ENCODE assay signal across 22 mouse cellular contexts in the genomic region with DNA sequence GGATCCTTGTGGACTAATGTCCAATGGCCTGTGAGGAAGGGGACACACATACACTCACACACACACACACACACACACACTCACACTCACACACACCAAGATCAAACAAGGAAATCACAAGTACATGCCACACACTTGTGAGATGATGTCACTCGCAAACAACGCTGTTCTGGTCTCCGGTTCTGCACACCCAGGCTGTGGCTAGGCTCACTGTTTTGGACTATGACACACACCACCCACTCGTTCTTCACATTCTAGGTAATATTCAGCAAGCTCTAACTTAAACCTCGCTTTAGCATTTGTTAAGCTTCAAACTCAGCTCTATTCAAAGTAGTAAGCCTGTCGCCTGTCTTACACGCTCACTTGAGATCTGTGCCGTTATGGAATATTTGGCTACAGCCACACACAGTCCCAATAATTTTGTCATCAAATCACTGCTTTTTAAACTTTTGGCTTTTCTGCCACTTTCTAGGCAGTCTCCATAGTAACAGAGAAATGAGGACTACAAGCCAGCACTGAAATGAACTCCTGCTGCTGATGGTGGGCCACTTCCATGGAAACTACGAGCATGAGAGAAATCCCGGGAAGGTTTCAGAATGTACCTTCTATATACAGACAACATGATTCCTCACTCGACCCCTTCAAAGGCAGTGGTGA.
DNase-seq lines count a peak whose midpoint lies in the region; ATAC-seq lines count a peak whose summit lies in the region.
"Had no signal": no experiment of that assay in that cellular context is flagged by ENCODE, and none has a peak within 500 bp of the region (broad histone marks: within the 10 kb centered on the region; RNA-seq: fewer than 3 reads in every experiment).

No protein-coding gene starts in this region.

- H3K9ac ChIP-seq in kidney, embryonic 15.5 days = no peak overlapping the region
- H3K9ac ChIP-seq: hindbrain, embryonic 12.5 days; limb, embryonic 13.5 days; liver, embryonic 13.5 days; lung, embryonic 14.5 days; midbrain, embryonic 13.5 days; neural tube, embryonic 13.5 days had no signal

- H3K4me1 ChIP-seq in kidney, embryonic 15.5 days = 0 out of 2 replicates have a peak, but pooled peaks cover 5% of the 10 kb centered on the region
- H3K4me1 ChIP-seq: limb, embryonic 13.5 days; liver, embryonic 13.5 days; midbrain, embryonic 13.5 days had no signal

- H3K36me3 ChIP-seq in kidney, embryonic 15.5 days = peaks cover 19% of the 10 kb centered on the region
- H3K36me3 ChIP-seq: liver, embryonic 13.5 days had no signal

- H3K9me3 ChIP-seq in kidney, embryonic 15.5 days (replicated peaks) = no peaks in the 10 kb centered on the region
- H3K9me3 ChIP-seq: heart, embryonic 10.5 days; hindbrain, embryonic 12.5 days; limb, embryonic 13.5 days; liver, embryonic 13.5 days; midbrain, embryonic 13.5 days; neural tube, embryonic 13.5 days had no signal

- DNase-seq in frontal cortex, postnatal 14 days (ENCODE audit: low spot score in 2 of 2) = no peak
- DNase-seq in kidney, postnatal 36 days = peak; percentile 11 to 18
- peak; percentile 55 for DNase-seq in right cerebral cortex, adult 18-20 months
- DNase-seq in right cerebral cortex, adult 2 months (ENCODE audit: low spot score in 2 of 2) = no peak
- DNase-seq in layer of hippocampus, adult 9-11 months = peak; percentile 49
- DNase-seq in cerebellum, postnatal 4 days (ENCODE audit: low spot score in 2 of 2) = no peak
- DNase-seq: adrenal gland, postnatal 14 days; cerebellum, adult 11-12 months; embryo, embryonic 11 days; gastrocnemius, postnatal 36 days; kidney, postnatal 25 days; liver, embryonic 13.5 days; lung, embryonic 14.5 days had no signal

- H3K27me3 ChIP-seq in kidney, embryonic 15.5 days = no peaks in the 10 kb centered on the region
- H3K27me3 ChIP-seq: hindbrain, embryonic 12.5 days; limb, embryonic 13.5 days; liver, embryonic 13.5 days; midbrain, embryonic 13.5 days; neural tube, embryonic 13.5 days had no signal

- no peak overlapping the region for H3K27ac ChIP-seq in kidney, embryonic 15.5 days
- H3K27ac ChIP-seq: heart, embryonic 10.5 days; hindbrain, embryonic 12.5 days; limb, embryonic 13.5 days; liver, embryonic 13.5 days; macrophage; midbrain, embryonic 13.5 days; neural tube, embryonic 13.5 days; stomach, postnatal 0 days had no signal

- no peak overlapping the region for H3K4me2 ChIP-seq in kidney, embryonic 15.5 days
- H3K4me2 ChIP-seq: hindbrain, embryonic 12.5 days; limb, embryonic 13.5 days; liver, embryonic 13.5 days; lung, embryonic 14.5 days; midbrain, embryonic 13.5 days; neural tube, embryonic 13.5 days had no signal

- H3K4me3 ChIP-seq in kidney, embryonic 15.5 days (replicated peaks) = no peak overlapping the region
- H3K4me3 ChIP-seq: heart, embryonic 10.5 days; hindbrain, embryonic 12.5 days; limb, embryonic 13.5 days; liver, embryonic 13.5 days; midbrain, embryonic 13.5 days; neural tube, embryonic 13.5 days had no signal

- peak; percentile 39 for ATAC-seq in frontal cortex, adult (ENCODE audit: low TSS enrichment)
- no peak for ATAC-seq in kidney, embryonic 15.5 days (replicated peaks; ENCODE audit: low FRiP score)
- ATAC-seq: midbrain, embryonic 13.5 days had no signal

- 95% methylated on average over 11 of the region's 11 CpGs for WGBS in kidney, embryonic 15.5 days

Comparison
In these comparisons a context has a peak if more than half of its experiments do, and no peak if none do; other contexts are left out.
1. DNase-seq: peak in kidney, postnatal 36 days (2 of 2), right cerebral cortex, adult 18-20 months (single experiment) and layer of hippocampus, adult 9-11 months (single experiment); none in frontal cortex, postnatal 14 days (0 of 2), right cerebral cortex, adult 2 months (0 of 2) and cerebellum, postnatal 4 days (0 of 2).